Mouse (Mus musculus) embryo, embryonic 11 days (tissue): ENCODE results near the gene Grap2.

Experiments
- DNase-seq: peaks from one replicate; pipeline ENCODE4 v3.0.0-alpha.2; 2015

Grap2 gene

GRCm38 (mm10) chr15:80639874-80640273 is 67.5 kb downstream of the Grap2 start:
- DNase-seq: no peak

- no peak for DNase-seq
Measured at GRCm38 (mm10) chr15:80641702-80642435, 69.5 kb downstream of the Grap2 start.

- DNase-seq: no peak
Measured at GRCm38 (mm10) chr15:80645006-80645797, 72.8 kb downstream of the Grap2 start.

GRCm38 (mm10) chr15:80648977-80649606 is 76.7 kb downstream of the Grap2 start:
- no peak for DNase-seq

GRCm38 (mm10) chr15:80650412-80650811 is 78.0 kb downstream of the Grap2 start:
- DNase-seq: no peak

GRCm38 (mm10) chr15:80653865-80654264 is 81.5 kb downstream of the Grap2 start:
- DNase-seq: no peak

GRCm38 (mm10) chr15:80658815-80659471 is 86.5 kb downstream of the Grap2 start:
- no peak for DNase-seq

GRCm38 (mm10) chr15:80660963-80661362 is 88.6 kb downstream of the Grap2 start:
- DNase-seq: no peak

GRCm38 (mm10) chr15:80664444-80664843 is 92.0 kb downstream of the Grap2 start:
- DNase-seq: no peak

- peak; percentile 50 for DNase-seq
Measured at GRCm38 (mm10) chr15:80671295-80672252, 99.2 kb downstream of the Grap2 start, which contains the start of gene Fam83f. TSS of gene Fam83f (plus strand) at chr15:80671847.

- no peak for DNase-seq
Measured at GRCm38 (mm10) chr15:80672810-80673209, 100.4 kb downstream of the Grap2 start.

- no peak for DNase-seq
Measured at GRCm38 (mm10) chr15:80673337-80674095, 101.1 kb downstream of the Grap2 start.

GRCm38 (mm10) chr15:80674700-80675099 is 102.3 kb downstream of the Grap2 start:
- DNase-seq: no peak

GRCm38 (mm10) chr15:80679515-80680215 is 107.3 kb downstream of the Grap2 start:
- DNase-seq: no peak

GRCm38 (mm10) chr15:80680347-80681030 is 108.1 kb downstream of the Grap2 start:
- DNase-seq: no peak

GRCm38 (mm10) chr15:80681466-80681881 is 109.1 kb downstream of the Grap2 start:
- DNase-seq: no peak

GRCm38 (mm10) chr15:80682343-80682742 is 109.9 kb downstream of the Grap2 start:
- DNase-seq: no peak

GRCm38 (mm10) chr15:80683151-80683550 is 110.8 kb downstream of the Grap2 start:
- DNase-seq: no peak

- DNase-seq: no peak
Measured at GRCm38 (mm10) chr15:80683990-80684389, 111.6 kb downstream of the Grap2 start.
